Mouse (Mus musculus) olfactory bulb, adult 2 months (tissue): ENCODE data around the gene Nav2.

Experiments used
- CTCF ChIP-seq: fragments of 200-500 bp; IDR thresholded peaks from 2 replicates; pipeline ENCODE4 v1.5.1; 2012; ENCODE audit warnings: low read depth, mild to moderate bottlenecking, low read length, moderate library complexity; ENCODE audit not compliant: insufficient read depth
- POLR2A ChIP-seq: fragments of 200-500 bp; IDR thresholded peaks from 2 replicates; pipeline ENCODE4 v1.6.1; 2012; ENCODE audit warnings: mild to moderate bottlenecking, low read depth, low read length, moderate library complexity; ENCODE audit not compliant: insufficient read depth

GRCm38 (mm10) chr7:49540181-49540580 is 631.7 kb downstream of the Nav2 start:
- no peak; the same call in 1 of the 2 replicates for TF ChIP-seq POLR2A
- TF ChIP-seq CTCF = no peak
